In genomic region chr5:105801031-105801529, GRCm38 (mm10) we compare ENCODE assay signal across 14 mouse cellular contexts.
A peak's percentile ranks its signal among the peaks of the same experiment; 100 is the strongest.
DNase-seq lines count a peak whose midpoint lies in the region; ATAC-seq lines count a peak whose summit lies in the region.
"Had no signal": no experiment of that assay in that cellular context is flagged by ENCODE, and none has a peak within 500 bp of the region (broad histone marks: within the 10 kb centered on the region; RNA-seq: fewer than 3 reads in every experiment).

No protein-coding gene starts in this region.

- H3K36me3 ChIP-seq in hindbrain, embryonic 14.5 days (replicated peaks; ENCODE audit: control insufficient read depth, insufficient read depth) = no peaks in the 10 kb centered on the region
- peaks cover 7% of the 10 kb centered on the region for H3K36me3 ChIP-seq in hindbrain, embryonic 10.5 days
- H3K36me3 ChIP-seq in liver, embryonic 13.5 days = peaks cover 4% of the 10 kb centered on the region; the same call in 1 of the 2 replicates

- H3K27me3 ChIP-seq in hindbrain, embryonic 14.5 days (ENCODE audit: control insufficient read depth, insufficient read depth, low read length) = no peaks in the 10 kb centered on the region
- H3K27me3 ChIP-seq in hindbrain, embryonic 10.5 days (ENCODE audit: insufficient read depth, poor library complexity, severe bottlenecking) = no peaks in the 10 kb centered on the region
- no peaks in the 10 kb centered on the region for H3K27me3 ChIP-seq in liver, embryonic 13.5 days

- 79% methylated on average over 10 of the region's 10 CpGs for WGBS in hindbrain, embryonic 14.5 days
- 83% methylated on average over 10 of the region's 10 CpGs for WGBS in hindbrain, embryonic 10.5 days
- 77% methylated on average over 10 of the region's 10 CpGs for WGBS in liver, embryonic 13.5 days (ENCODE audit: insufficient replicate concordance)

- ATAC-seq in hindbrain, embryonic 14.5 days (ENCODE audit: low FRiP score) = no peak
- peak; percentile 30; the same call in 1 of the 2 replicates for ATAC-seq in liver, embryonic 13.5 days (ENCODE audit: low read depth)

- 0 out of 2 replicates have a peak overlapping the region, but pooled peaks have one; percentile 70 for H3K27ac ChIP-seq in hindbrain, embryonic 14.5 days
- H3K27ac ChIP-seq in hindbrain, embryonic 10.5 days = no peak overlapping the region; the same call in 1 of the 2 replicates
- 0 out of 2 replicates have a peak overlapping the region, but pooled peaks have one; percentile 31 for H3K27ac ChIP-seq in brown adipose tissue, adult 24 weeks (replicated peaks; ENCODE audit: low read depth, low read length)
- H3K27ac ChIP-seq in liver, embryonic 13.5 days = peak overlapping the region; percentile 47

- H3K4me1 ChIP-seq in hindbrain, embryonic 14.5 days (replicated peaks; ENCODE audit: control insufficient read depth, insufficient read depth, low read length) = peaks cover 10% of the 10 kb centered on the region; the same call in 1 of the 2 replicates
- peaks cover 32% of the 10 kb centered on the region for H3K4me1 ChIP-seq in hindbrain, embryonic 10.5 days (replicated peaks)
- peaks cover 28% of the 10 kb centered on the region for H3K4me1 ChIP-seq in brown adipose tissue, adult 24 weeks (ENCODE audit: control insufficient read depth, insufficient read depth, insufficient read length, low read length)
- H3K4me1 ChIP-seq in liver, embryonic 13.5 days (replicated peaks) = peaks cover 31% of the 10 kb centered on the region

- no peak overlapping the region for H3K4me3 ChIP-seq in hindbrain, embryonic 14.5 days (replicated peaks; ENCODE audit: low read length)
- no peak overlapping the region for H3K4me3 ChIP-seq in hindbrain, embryonic 10.5 days
- no peak overlapping the region for H3K4me3 ChIP-seq in brown adipose tissue, adult 24 weeks (ENCODE audit: insufficient read depth, low read depth, low read length)
- no peak overlapping the region for H3K4me3 ChIP-seq in liver, embryonic 13.5 days (replicated peaks)

- H3K9me3 ChIP-seq in hindbrain, embryonic 14.5 days (ENCODE audit: control insufficient read depth, low read length) = no peaks in the 10 kb centered on the region
- H3K9me3 ChIP-seq in hindbrain, embryonic 10.5 days = no peaks in the 10 kb centered on the region
- H3K9me3 ChIP-seq in liver, embryonic 13.5 days (replicated peaks) = no peaks in the 10 kb centered on the region

- no peak for DNase-seq in hindbrain, embryonic 14.5 days (ENCODE audit: low spot score)
- no peak for DNase-seq in hindbrain, embryonic 10.5 days (ENCODE audit: low spot score)
- peak; percentile 38 to 77 for DNase-seq in kidney, adult 8-10 months
- DNase-seq in liver, embryonic 13.5 days = no peak
- no peak for DNase-seq in ovary, postnatal 36 days (ENCODE audit: low spot score)
- DNase-seq in Muller cell, postnatal 12 days (ENCODE audit: inconsistent ontology term) = no peak
- DNase-seq in gastrocnemius, postnatal 14 days = no peak
- DNase-seq: adrenal gland, postnatal 25 days; forebrain, postnatal 0 days; heart, adult 11 months; heart, postnatal 10 days; right cerebral cortex, adult 18-20 months; thymus, postnatal 14 days had no signal

- no peak overlapping the region for H3K4me2 ChIP-seq in hindbrain, embryonic 14.5 days (replicated peaks)
- H3K4me2 ChIP-seq in liver, embryonic 13.5 days = no peak overlapping the region

- no peak overlapping the region for H3K9ac ChIP-seq in hindbrain, embryonic 14.5 days
- no peak overlapping the region for H3K9ac ChIP-seq in liver, embryonic 13.5 days
- H3K9ac ChIP-seq: forebrain, postnatal 0 days had no signal

- intact Hi-C loops in gastrocnemius, postnatal 14 days (cut with DNase I; ENCODE audit: low total_unique reads) = no loop called here

Comparison
In these comparisons a context has a peak if more than half of its experiments do, and no peak if none do; other contexts are left out.
1. DNase-seq: peak in kidney, adult 8-10 months (2 of 2); none in hindbrain, embryonic 14.5 days (single experiment), hindbrain, embryonic 10.5 days (single experiment), liver, embryonic 13.5 days (single experiment), ovary, postnatal 36 days (single experiment), Muller cell, postnatal 12 days (single experiment) and gastrocnemius, postnatal 14 days (single experiment).